Mouse (Mus musculus) heart, embryonic 11.5 days (tissue): Measurements from ENCODE around the gene Mapk8ip1. TPM values are rescaled to one million over a fixed set of nuclear protein-coding genes. Genes with fewer than 3 reads are reported as not detected.
A peak's percentile ranks its signal among the peaks of the same experiment; 100 is the strongest.

Experiments
- ATAC-seq: fragments of 200-750 bp; cut with Nextera tagmentation; replicated peaks from 2 replicates; pipeline ENCODE4 v1.8.0; 2017; ENCODE audit warnings: moderate library complexity; ENCODE audit not compliant: insufficient number of reproducible peaks, low FRiP score, low TSS enrichment
- H3K27ac ChIP-seq: fragments of 300-500 bp; sonication (generic); 2 replicates; pipeline ENCODE4 v1.5.1; 2014; ENCODE audit warnings: mild to moderate bottlenecking, low read depth, low read length
- H3K27me3 ChIP-seq: fragments of 300-500 bp; sonication (generic); 2 replicates; pipeline ENCODE4 v1.6.1; 2014; ENCODE audit warnings: mild to moderate bottlenecking, low read length, mixed read lengths; ENCODE audit not compliant: control insufficient read depth, insufficient read depth
- H3K36me3 ChIP-seq: fragments of 300-500 bp; sonication (generic); 2 replicates; pipeline ENCODE4 v1.6.1; 2014; ENCODE audit warnings: mild to moderate bottlenecking, low read length, moderate library complexity, mixed read lengths; ENCODE audit not compliant: control insufficient read depth, insufficient read depth
- H3K4me1 ChIP-seq: fragments of 300-500 bp; sonication (generic); 2 replicates; pipeline ENCODE4 v1.6.1; 2014; ENCODE audit warnings: low read length; ENCODE audit not compliant: control insufficient read depth, insufficient read depth
- H3K4me2 ChIP-seq: fragments of 300-500 bp; sonication (generic); 2 replicates; pipeline ENCODE4 v1.6.1; 2014; ENCODE audit warnings: mild to moderate bottlenecking, moderate library complexity
- H3K4me3 ChIP-seq: fragments of 300-500 bp; sonication (generic); 2 replicates; pipeline ENCODE4 v1.5.1; 2014; ENCODE audit warnings: low read depth, low read length
- H3K9ac ChIP-seq: fragments of 300-500 bp; sonication (generic); 2 replicates; pipeline ENCODE4 v1.6.1; 2014; ENCODE audit warnings: mild to moderate bottlenecking, low read depth, low read length, moderate library complexity
- H3K9me3 ChIP-seq: fragments of 300-500 bp; sonication (generic); replicated peaks from 2 replicates; pipeline ENCODE4 v1.6.1; 2016; ENCODE audit warnings: low read length; ENCODE audit not compliant: control insufficient read depth
- WGBS: fragments of 180-500 bp; shearing (Covaris S2); extraction: QIAGEN DNeasy Blood & Tissue Kit; methylation state at CpG from one replicate; pipeline ENCODE4 v1.1.7; 2014; ENCODE audit not compliant: insufficient replicate concordance; 5-methylcytosine and 5-hydroxymethylcytosine counted together
- polyA plus RNA-seq: library from polyadenylated mRNA; unstranded; fragments of >200 nt; fragmentation: Nextera tagmentation; extraction: Ambion mirVana; gene quantifications from 2 replicates; pipeline ENCODE4 v1.2.1, GENCODE M21; 2014

Mapk8ip1 gene
- polyA plus RNA-seq, 1 experiment from 2014 or later = 2.7 TPM

DNA sequence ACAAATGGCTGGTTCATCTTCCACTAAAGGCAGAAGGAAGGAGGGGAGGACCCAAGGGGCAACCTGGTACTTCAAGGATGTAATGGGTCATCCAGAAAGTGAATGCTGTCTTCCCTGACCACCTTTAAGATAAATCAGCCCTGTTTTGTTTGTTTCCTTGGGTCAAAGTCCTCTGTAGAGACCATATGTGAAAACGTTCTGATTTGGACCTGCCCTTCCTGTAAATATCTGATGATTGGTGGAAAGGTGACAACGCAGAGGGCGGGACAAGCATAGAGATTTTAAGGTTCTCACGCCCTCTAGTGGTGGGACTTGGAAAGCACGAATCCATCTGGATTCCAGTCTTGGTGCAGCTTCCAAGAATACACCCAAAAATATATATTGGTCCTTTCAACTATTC is 36.8 kb upstream of the Mapk8ip1 start:
- ATAC-seq = no peak
- 1% methylated on average over 5 of the region's 5 CpGs for WGBS
- no peaks in the 10 kb centered on the region for H3K27me3 ChIP-seq
- H3K36me3 ChIP-seq = no peaks in the 10 kb centered on the region
- no peaks in the 10 kb centered on the region for H3K9me3 ChIP-seq
- peak overlapping the region; percentile 31 for H3K4me2 ChIP-seq
- peaks cover 10% of the 10 kb centered on the region for H3K4me1 ChIP-seq
- no peak overlapping the region for H3K4me3 ChIP-seq
- no peak overlapping the region for H3K9ac ChIP-seq
- H3K27ac ChIP-seq = 0 out of 2 replicates have a peak overlapping the region, but pooled peaks have one; percentile 0

DNA sequence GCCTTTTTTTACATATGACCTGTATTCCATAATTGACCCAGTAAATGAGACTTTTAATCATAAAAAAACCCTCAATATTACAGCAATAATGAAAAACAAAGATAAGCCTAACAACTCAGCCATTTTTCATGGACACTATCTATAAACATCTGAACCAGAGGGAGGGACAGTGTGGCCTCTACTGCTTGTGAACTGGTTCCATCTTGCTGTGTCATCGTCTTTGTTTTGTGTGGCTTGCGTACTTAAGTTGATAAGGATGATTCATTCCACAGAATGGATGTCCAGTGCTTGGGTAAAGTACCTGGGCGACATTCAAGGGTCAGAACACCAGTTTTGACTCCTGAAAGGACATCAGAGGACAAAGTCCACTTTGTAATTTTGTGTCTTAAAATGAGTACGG is 36.3 kb upstream of the Mapk8ip1 start:
- Histone ChIP-seq H3K4me1 (peaks cover 12% of the 10 kb centered on the region), H3K4me2 (peak overlapping the region; percentile 31; the same call in 1 of the 2 replicates), H3K9ac (no peak overlapping the region), H3K4me3 (no peak overlapping the region), H3K9me3 (no peaks in the 10 kb centered on the region), H3K27me3 (no peaks in the 10 kb centered on the region), H3K27ac (0 out of 2 replicates have a peak overlapping the region, but pooled peaks have one; percentile 0), H3K36me3 (no peaks in the 10 kb centered on the region)
- no peak for ATAC-seq
- 61% methylated on average over 4 of the region's 4 CpGs for WGBS

- Histone ChIP-seq H3K4me1 (peaks cover 28% of the 10 kb centered on the region), H3K9ac (no peak overlapping the region), H3K4me3 (no peak overlapping the region), H3K27me3 (no peaks in the 10 kb centered on the region), H3K27ac (no peak overlapping the region), H3K4me2 (no peak overlapping the region), H3K36me3 (no peaks in the 10 kb centered on the region), H3K9me3 (no peaks in the 10 kb centered on the region)
- WGBS = 47% methylated on average over 6 of the region's 6 CpGs
- no peak for ATAC-seq
Measured at GRCm38 (mm10) chr2:92435023-92435422, 34.0 kb upstream of the Mapk8ip1 start.

DNA sequence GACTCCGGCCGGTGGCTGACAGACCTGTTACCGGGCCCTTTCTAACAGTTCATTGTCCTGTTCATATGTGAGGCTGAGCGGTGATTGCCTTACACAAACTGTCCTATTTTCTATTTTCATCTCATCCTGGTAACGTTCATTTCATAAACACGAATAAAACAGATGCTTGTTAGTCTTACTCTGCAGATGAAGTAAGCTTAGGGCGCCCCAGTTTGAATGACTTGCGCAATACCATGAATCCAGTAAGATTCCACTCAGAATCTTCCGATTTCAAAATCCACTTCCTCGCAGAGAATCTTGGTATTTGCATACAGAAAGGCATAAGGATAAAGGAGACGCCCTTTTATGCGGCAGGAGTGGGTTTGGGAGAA is 33.3 kb upstream of the Mapk8ip1 start:
- Histone ChIP-seq H3K4me1 (peaks cover 32% of the 10 kb centered on the region), H3K27me3 (no peaks in the 10 kb centered on the region), H3K9ac (peak overlapping the region; percentile 2), H3K4me2 (peak overlapping the region; percentile 88), H3K4me3 (peak overlapping the region; percentile 95), H3K36me3 (no peaks in the 10 kb centered on the region), H3K9me3 (no peaks in the 10 kb centered on the region), H3K27ac (no peak overlapping the region)
- 11% methylated on average over 12 of the region's 12 CpGs for WGBS
- no peak for ATAC-seq

GRCm38 (mm10) chr2:92433578-92434374 is 32.7 kb upstream of the Mapk8ip1 start, which contains the start of gene Cry2:
Gene Cry2 (minus strand): TSS chr2:92434043.
- H3K4me1 ChIP-seq = peaks cover 32% of the 10 kb centered on the region

DNA sequence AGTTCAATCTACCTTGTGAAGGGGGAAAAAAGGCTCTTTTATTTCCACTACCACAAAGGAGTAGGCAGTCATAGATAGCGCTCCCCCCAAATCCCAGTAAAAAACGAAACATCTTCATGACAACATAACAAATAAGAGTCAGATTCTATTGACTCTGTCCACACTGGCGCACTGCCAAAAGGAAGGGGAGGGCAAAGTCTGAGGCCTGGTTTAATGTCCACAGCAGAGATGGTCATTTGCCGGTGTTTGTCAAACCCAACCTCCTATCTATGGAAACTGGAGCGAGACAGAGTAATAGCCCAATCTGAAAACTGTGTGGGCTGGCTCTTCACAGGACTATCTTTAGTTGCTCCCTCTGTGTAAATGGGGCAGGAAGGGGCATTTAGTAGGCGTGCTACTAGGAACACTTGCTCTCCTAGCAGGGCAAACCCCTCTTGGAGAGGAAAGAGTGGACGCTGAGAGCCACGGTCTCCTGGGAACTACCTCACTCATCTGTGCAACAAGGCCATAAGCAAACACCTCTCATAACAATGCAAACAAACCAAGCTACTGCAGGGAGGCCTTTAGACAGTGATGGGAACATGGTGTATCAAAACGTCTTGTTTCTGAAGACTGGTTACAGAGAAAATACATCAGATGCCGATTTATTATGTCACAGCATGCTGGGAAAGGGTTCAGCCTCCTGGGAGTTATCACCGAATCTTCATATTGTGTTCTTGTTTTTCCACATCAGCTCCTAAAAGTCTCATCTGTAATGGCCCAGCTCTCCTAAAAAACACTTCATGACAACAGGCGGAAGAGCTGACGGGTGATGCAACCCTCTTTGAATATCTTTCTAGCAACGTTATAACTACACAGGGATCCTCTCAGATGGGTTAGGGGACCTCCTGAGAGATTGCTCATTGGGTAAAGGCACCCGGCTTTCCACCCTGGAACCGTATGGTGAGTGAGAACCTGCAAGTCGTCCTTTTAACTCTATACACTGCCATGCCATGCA is 31.5 kb upstream of the Mapk8ip1 start:
- Histone ChIP-seq H3K27ac (no peak overlapping the region), H3K4me2 (peak overlapping the region; percentile 88), H3K4me3 (peak overlapping the region; percentile 95), H3K27me3 (no peaks in the 10 kb centered on the region), H3K9me3 (no peaks in the 10 kb centered on the region), H3K4me1 (peaks cover 37% of the 10 kb centered on the region), H3K9ac (peak overlapping the region; percentile 85), H3K36me3 (no peaks in the 10 kb centered on the region)
- WGBS = 47% methylated on average over 17 of the region's 17 CpGs
- no peak for ATAC-seq

More at GRCm38 (mm10) chr2:92433578-92434374, 32.7 kb upstream of the Mapk8ip1 start, which contains the start of gene Cry2:
- H3K27me3 ChIP-seq = no peaks in the 10 kb centered on the region
- peak; percentile 98 for ATAC-seq
- H3K4me3 ChIP-seq = peak within 1 kb of the TSS; percentile 95
- peak within 1 kb of the TSS; percentile 88 for H3K4me2 ChIP-seq
- no peak within 1 kb of the TSS; the same call in 1 of the 2 replicates for H3K27ac ChIP-seq
- H3K9me3 ChIP-seq = no peaks in the 10 kb centered on the region
- under 1% methylated on average over 73 of the region's 76 CpGs for WGBS
- peak within 1 kb of the TSS; percentile 85 for H3K9ac ChIP-seq
- no peaks in the 10 kb centered on the region for H3K36me3 ChIP-seq

DNA sequence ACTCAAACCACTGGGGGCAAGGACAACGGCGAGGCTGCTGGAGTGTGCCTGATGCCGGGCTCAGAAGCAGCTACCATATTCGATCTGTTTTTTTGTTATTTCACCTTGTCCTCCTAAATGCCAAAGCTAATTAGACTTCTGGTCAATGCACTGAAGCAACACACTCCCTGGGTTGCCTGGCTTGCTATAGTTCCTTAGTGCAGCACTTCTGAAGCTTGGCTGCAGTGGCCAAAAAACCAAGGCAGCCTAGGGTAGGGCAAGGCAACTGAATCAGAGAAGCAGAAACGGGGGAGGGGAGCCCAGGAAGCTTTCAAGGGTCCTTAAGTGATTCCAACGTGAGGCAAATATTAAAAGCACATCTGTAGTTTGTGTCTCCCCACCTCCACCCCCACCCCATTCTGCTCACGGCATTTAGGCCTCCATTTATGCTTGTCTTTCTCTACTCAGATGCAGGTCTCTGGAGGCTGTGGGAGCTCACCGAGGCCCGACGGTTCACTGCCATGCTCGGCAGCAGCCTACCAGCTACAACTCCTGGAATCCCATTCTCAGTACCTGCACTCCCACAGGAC is 30.6 kb upstream of the Mapk8ip1 start:
- Histone ChIP-seq H3K4me1 (peaks cover 37% of the 10 kb centered on the region), H3K9ac (peak overlapping the region; percentile 61; the same call in 1 of the 2 replicates), H3K9me3 (no peaks in the 10 kb centered on the region), H3K36me3 (no peaks in the 10 kb centered on the region), H3K27me3 (no peaks in the 10 kb centered on the region), H3K4me2 (peak overlapping the region; percentile 88), H3K27ac (peak overlapping the region; percentile 63), H3K4me3 (peak overlapping the region; percentile 95)
- no peak for ATAC-seq
- WGBS = 33% methylated on average over 11 of the region's 11 CpGs
